Mouse (Mus musculus) induced T-regulatory cell, adult 2 months (primary cell): ENCODE data around the gene Espnl.

Experiments
- DNase-seq: peaks from one replicate; pipeline ENCODE4 v3.0.0-alpha.2; 2012; ENCODE audit warnings: low read depth

The Espnl gene

GRCm38 (mm10) chr1:91381091-91381471 lies 59.2 kb downstream of the Espnl start:
- DNase-seq, result no peak

GRCm38 (mm10) chr1:91390369-91390768 lies 68.5 kb downstream of the Espnl start:
- no peak for DNase-seq

GRCm38 (mm10) chr1:91397927-91398259 lies 76.0 kb downstream of the Espnl start:
- no peak for DNase-seq
